8 mouse cellular contexts compared by ENCODE assay signal in the genomic region with DNA sequence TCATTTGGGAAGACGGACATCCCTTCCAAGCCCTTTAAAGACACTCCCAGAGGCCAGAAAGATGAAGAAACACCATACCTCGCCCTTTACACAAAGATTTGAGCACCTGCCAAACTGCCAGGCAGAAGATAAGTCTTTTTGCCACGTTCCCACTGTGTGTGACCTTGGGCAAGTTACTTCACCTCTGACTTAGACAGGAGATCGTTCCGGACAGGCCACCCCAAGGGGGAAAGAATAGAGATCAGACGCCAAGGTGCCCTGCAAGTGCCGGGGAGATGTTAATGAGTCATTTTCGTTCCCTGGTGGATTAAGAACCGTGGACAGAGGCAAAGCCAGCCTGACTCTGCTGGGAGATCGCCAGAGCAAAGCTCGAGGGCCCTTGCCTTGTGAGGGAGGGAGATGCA. TPM values are rescaled to one million over a fixed set of nuclear protein-coding genes. Genes with fewer than 3 reads are reported as not detected.
DNase-seq lines count a peak whose midpoint lies in the region; ATAC-seq and TF ChIP-seq lines count a peak whose summit lies in the region.

No protein-coding gene starts in this region.

- no peaks in the 10 kb centered on the region; the same call in 1 of the 2 replicates for H3K27me3 ChIP-seq in kidney, adult 2 months (replicated peaks; ENCODE audit: control insufficient read depth, insufficient read depth, low read length)

- TF ChIP-seq CTCF in kidney, adult 2 months (conservative IDR thresholded peaks at IDR 0.05; ENCODE audit: insufficient read depth, insufficient read length, low read depth, low read length): no peak

- WGBS in kidney, adult 2 months: 4% methylated on average over 11 of the region's 11 CpGs

- TF ChIP-seq POLR2A in kidney, adult 2 months (IDR thresholded peaks at IDR 0.05; ENCODE audit: low read depth, low read length): no peak

- H3K36me3 ChIP-seq in kidney, adult 2 months (ENCODE audit: control insufficient read depth, insufficient read depth, low read length): no peaks in the 10 kb centered on the region

- no peak overlapping the region for H3K27ac ChIP-seq in kidney, adult 2 months (ENCODE audit: insufficient read depth, low read depth, low read length)

- no peak for ATAC-seq in monocyte, adult 5-6 weeks (replicated peaks; ENCODE audit: insufficient number of reproducible peaks, low FRiP score, low TSS enrichment, poor library complexity, severe bottlenecking)

- no peaks in the 10 kb centered on the region for H3K4me1 ChIP-seq in kidney, adult 2 months (ENCODE audit: control insufficient read depth, insufficient read depth, low read length)

- no peak overlapping the region for H3K4me3 ChIP-seq in kidney, adult 2 months (ENCODE audit: insufficient read depth, low read depth, low read length)

- DNase-seq in ovary, postnatal 14 days (ENCODE audit: low spot score): peak; percentile 51
- no peak for DNase-seq in ovary, postnatal 10 days (ENCODE audit: low spot score)
- peak; percentile 61 to 67 for DNase-seq in cerebellum, postnatal 25 days
- peak; percentile 40 for DNase-seq in heart, adult 8-10 months (ENCODE audit: low spot score)
- DNase-seq in kidney, adult 2 months: peak; percentile 53
- DNase-seq in lung, postnatal 25 days (ENCODE audit: low spot score): peak; percentile 35
- no peak for DNase-seq in thymus, postnatal 0 days (ENCODE audit: low spot score)

RNA-seq across cellular contexts. Expression of a gene that starts 0.7 kb away (rescaled TPM):
- 10 to 100 TPM; 12.2 to 14.9 (median 13.9) TPM for total RNA-seq in heart, adult 8-10 months (2022)
- polyA plus RNA-seq in kidney, adult 2 months (2012; rRNA removed): 10.4 and 12.1 TPM in 2 replicates
- total RNA-seq in monocyte, adult 5-6 weeks (2017): 23.2 to 34.3 TPM (median 24.7 TPM) in 3 replicates
- polyA plus RNA-seq in thymus, postnatal 0 days (2015; fragmentation: Nextera tagmentation; extraction: Ambion mirVana): 0.82 and 0.98 TPM in 2 replicates

RNA-seq across cellular contexts. Expression of a gene that starts 35.7 kb away (rescaled TPM):
- 10 to 100 TPM; 78.7 to 80.0 (median 79.7) TPM for total RNA-seq in heart, adult 8-10 months (2022)
- polyA plus RNA-seq in kidney, adult 2 months (2012; rRNA removed): 22.3 and 25.6 TPM in 2 replicates
- total RNA-seq in monocyte, adult 5-6 weeks (2017): 192 to 282 TPM (median 240 TPM) in 3 replicates
- 37.0 and 39.8 TPM in 2 replicates for polyA plus RNA-seq in thymus, postnatal 0 days (2015; fragmentation: Nextera tagmentation; extraction: Ambion mirVana)

RNA-seq across cellular contexts. Expression of a gene that starts 36.9 kb away (rescaled TPM):
- total RNA-seq in heart, adult 8-10 months (2022): under 1 TPM in 1 of 4 experiments, not detected in 3; 0.16 TPM
- polyA plus RNA-seq in kidney, adult 2 months (2012; rRNA removed): 0.20 and 0.56 TPM in 2 replicates
- 25.3 to 119 TPM (median 30.9 TPM) in 3 replicates for total RNA-seq in monocyte, adult 5-6 weeks (2017)
- polyA plus RNA-seq in thymus, postnatal 0 days (2015; fragmentation: Nextera tagmentation; extraction: Ambion mirVana): 1.3 and 1.9 TPM in 2 replicates

Comparison
In these comparisons a context has a peak if more than half of its experiments do, and no peak if none do; other contexts are left out.
1. DNase-seq: peak in ovary, postnatal 14 days (single experiment), cerebellum, postnatal 25 days (2 of 2), heart, adult 8-10 months (single experiment), kidney, adult 2 months (single experiment) and lung, postnatal 25 days (single experiment); none in ovary, postnatal 10 days (single experiment) and thymus, postnatal 0 days (single experiment).
2. RNA of a gene that starts 36.9 kb away (total RNA-seq): 25.3 to 119 TPM in monocyte, adult 5-6 weeks; 0.16 TPM in heart, adult 8-10 months; every median in the first group is over 10 times any median in the second.